ENCODE assay signal across 10 mouse cellular contexts in genomic region chr2:28415387-28416024, GRCm38 (mm10). TPM values are rescaled to one million over a fixed set of nuclear protein-coding genes. Genes with fewer than 3 reads are reported as not detected.
DNase-seq lines count a peak whose midpoint lies in the region; ATAC-seq and TF ChIP-seq lines count a peak whose summit lies in the region.
"Had no signal": no experiment of that assay in that cellular context is flagged by ENCODE, and none has a peak within 500 bp of the region (broad histone marks: within the 10 kb centered on the region; RNA-seq: fewer than 3 reads in every experiment).

No protein-coding gene starts in this region.

- H3K9ac ChIP-seq in midbrain, postnatal 0 days (replicated peaks; ENCODE audit: low read length, poor library complexity, severe bottlenecking), result no peak overlapping the region
- H3K9ac ChIP-seq in midbrain, embryonic 13.5 days (replicated peaks), result no peak overlapping the region
- no peak overlapping the region for H3K9ac ChIP-seq in heart, embryonic 16.5 days (ENCODE audit: low read length)

- peaks cover 10% of the 10 kb centered on the region for H3K4me1 ChIP-seq in midbrain, postnatal 0 days (ENCODE audit: insufficient read depth, low read length)
- H3K4me1 ChIP-seq in midbrain, embryonic 13.5 days (replicated peaks), result peaks cover 14% of the 10 kb centered on the region
- H3K4me1 ChIP-seq in heart, embryonic 16.5 days (ENCODE audit: control insufficient read depth, insufficient read depth, low read length), result peaks cover 18% of the 10 kb centered on the region

- peak; percentile 83 for DNase-seq in midbrain, postnatal 0 days (ENCODE audit: low spot score)
- DNase-seq in cerebellum, postnatal 10 days, result peak; percentile 97
- peak; percentile 63 to 90 for DNase-seq in left cerebral cortex, postnatal 25 days (ENCODE audit: low spot score in 2 of 2)
- DNase-seq in right cerebral cortex, postnatal 25 days, result peak; percentile 58
- DNase-seq in spleen, postnatal 14 days (ENCODE audit: low spot score in 2 of 2), result no peak

- no peak for TF ChIP-seq CTCF in midbrain, postnatal 0 days (IDR thresholded peaks at IDR 0.05)

- H3K4me3 ChIP-seq in midbrain, postnatal 0 days (ENCODE audit: low read depth, low read length), result no peak overlapping the region
- H3K4me3 ChIP-seq in midbrain, embryonic 13.5 days (replicated peaks), result no peak overlapping the region
- no peak overlapping the region for H3K4me3 ChIP-seq in heart, embryonic 16.5 days (ENCODE audit: low read length)

- intact Hi-C loops in left cerebral cortex, postnatal 25 days (cut with DNase I), result no loop called here

- no peaks in the 10 kb centered on the region; the same call in 1 of the 2 replicates for H3K27me3 ChIP-seq in midbrain, postnatal 0 days (ENCODE audit: insufficient read depth, low read length)
- H3K27me3 ChIP-seq in midbrain, embryonic 13.5 days, result no peaks in the 10 kb centered on the region
- peaks cover 4% of the 10 kb centered on the region for H3K27me3 ChIP-seq in heart, embryonic 16.5 days (ENCODE audit: control insufficient read depth, insufficient read depth, low read length)

- H3K36me3 ChIP-seq in midbrain, postnatal 0 days (ENCODE audit: insufficient read depth, low read length), result no peaks in the 10 kb centered on the region
- H3K36me3 ChIP-seq in midbrain, embryonic 13.5 days, result no peaks in the 10 kb centered on the region
- H3K36me3 ChIP-seq in heart, embryonic 16.5 days (ENCODE audit: control insufficient read depth, insufficient read depth), result no peaks in the 10 kb centered on the region

- ATAC-seq in midbrain, postnatal 0 days (ENCODE audit: low FRiP score), result no peak
- no peak for ATAC-seq in midbrain, embryonic 13.5 days
- ATAC-seq in heart, embryonic 16.5 days (replicated peaks; ENCODE audit: extremely low read depth, insufficient read depth, low FRiP score), result peak; percentile 83
- no peak for ATAC-seq in megakaryocyte, adult 5-6 weeks (ENCODE audit: poor library complexity, severe bottlenecking)

- H3K4me2 ChIP-seq in midbrain, postnatal 0 days (ENCODE audit: low read depth, low read length, poor library complexity, severe bottlenecking), result no peak overlapping the region
- no peak overlapping the region for H3K4me2 ChIP-seq in midbrain, embryonic 13.5 days (replicated peaks)
- no peak overlapping the region for H3K4me2 ChIP-seq in heart, embryonic 16.5 days (ENCODE audit: low read depth, low read length)

- WGBS in midbrain, postnatal 0 days, result 37% methylated on average over 10 of the region's 10 CpGs
- 52% methylated on average over 10 of the region's 10 CpGs for WGBS in midbrain, embryonic 13.5 days
- 29% methylated on average over 10 of the region's 10 CpGs for WGBS in heart, embryonic 16.5 days

- 0 out of 2 replicates have a peak overlapping the region, but pooled peaks have one; percentile 47 for H3K27ac ChIP-seq in midbrain, postnatal 0 days (ENCODE audit: low read depth, low read length)
- no peak overlapping the region for H3K27ac ChIP-seq in midbrain, embryonic 13.5 days
- H3K27ac ChIP-seq in heart, embryonic 16.5 days (ENCODE audit: low read length), result peak overlapping the region; percentile 8; the same call in 1 of the 2 replicates
- H3K27ac ChIP-seq: kidney, postnatal 0 days had no signal

- no peaks in the 10 kb centered on the region for H3K9me3 ChIP-seq in midbrain, postnatal 0 days (ENCODE audit: low read length)
- H3K9me3 ChIP-seq in midbrain, embryonic 13.5 days, result no peaks in the 10 kb centered on the region
- no peaks in the 10 kb centered on the region for H3K9me3 ChIP-seq in heart, embryonic 16.5 days (replicated peaks; ENCODE audit: control insufficient read depth, low read length)

RNA-seq across cellular contexts. Expression of gene Ppp1r26, which starts 31.1 kb away (rescaled TPM):
- total RNA-seq in midbrain, postnatal 0 days (2014; rRNA removed), result 54.5 and 84.3 TPM in 2 replicates
- 14.2 and 17.5 TPM in 2 replicates for polyA plus RNA-seq in midbrain, postnatal 0 days (2015; fragmentation: Nextera tagmentation; extraction: Ambion mirVana)
- 10.7 and 11.8 TPM in 2 replicates for polyA plus RNA-seq in midbrain, embryonic 13.5 days (2015; fragmentation: Nextera tagmentation; extraction: Ambion mirVana)
- polyA plus RNA-seq in heart, embryonic 16.5 days (2015; fragmentation: Nextera tagmentation; extraction: Ambion mirVana), result 2.8 and 3.6 TPM in 2 replicates
- 10 to 100 TPM; 23.5 to 29.0 TPM for total RNA-seq in left cerebral cortex, postnatal 25 days (2021)
- total RNA-seq in megakaryocyte, adult 5-6 weeks (2015), result 0.21 and 0.29 TPM in 2 replicates
- 0.37 and 0.40 TPM in 2 replicates for total RNA-seq in megakaryocyte, adult 5-6 weeks (2017)

RNA-seq across cellular contexts. Expression of gene 1700007K13Rik, which starts 50.6 kb away (rescaled TPM):
- total RNA-seq in midbrain, postnatal 0 days (2014; rRNA removed), result 3.4 and 6.2 TPM in 2 replicates
- 5.4 and 5.8 TPM in 2 replicates for polyA plus RNA-seq in midbrain, postnatal 0 days (2015; fragmentation: Nextera tagmentation; extraction: Ambion mirVana)
- polyA plus RNA-seq in midbrain, embryonic 13.5 days (2015; fragmentation: Nextera tagmentation; extraction: Ambion mirVana), result 0.85 and 1.3 TPM in 2 replicates
- 0.71 and 0.81 TPM in 2 replicates for polyA plus RNA-seq in heart, embryonic 16.5 days (2015; fragmentation: Nextera tagmentation; extraction: Ambion mirVana)
- 1 to 10 TPM; 3.2 to 5.4 TPM for total RNA-seq in left cerebral cortex, postnatal 25 days (2021)
- not detected in 2 replicates for total RNA-seq in megakaryocyte, adult 5-6 weeks (2015)
- total RNA-seq in megakaryocyte, adult 5-6 weeks (2017), result not detected in 2 replicates
- polyA plus RNA-seq: spleen, adult 2 months had no signal

RNA-seq across cellular contexts. Expression of gene Mrps2, which starts 52.4 kb away (rescaled TPM):
- 27.7 and 28.2 TPM in 2 replicates for total RNA-seq in midbrain, postnatal 0 days (2014; rRNA removed)
- 38.3 and 42.3 TPM in 2 replicates for polyA plus RNA-seq in midbrain, postnatal 0 days (2015; fragmentation: Nextera tagmentation; extraction: Ambion mirVana)
- 50.1 and 52.3 TPM in 2 replicates for polyA plus RNA-seq in midbrain, embryonic 13.5 days (2015; fragmentation: Nextera tagmentation; extraction: Ambion mirVana)
- 52.0 and 52.7 TPM in 2 replicates for polyA plus RNA-seq in heart, embryonic 16.5 days (2015; fragmentation: Nextera tagmentation; extraction: Ambion mirVana)
- total RNA-seq in left cerebral cortex, postnatal 25 days (2021), result 10 to 100 TPM; 39.1 to 41.1 TPM
- total RNA-seq in megakaryocyte, adult 5-6 weeks (2015), result 29.0 and 29.3 TPM in 2 replicates
- 15.7 and 16.7 TPM in 2 replicates for total RNA-seq in megakaryocyte, adult 5-6 weeks (2017)

Comparison
In these comparisons a context has a peak if more than half of its experiments do, and no peak if none do; other contexts are left out.
1. DNase-seq: peak in midbrain, postnatal 0 days (single experiment), cerebellum, postnatal 10 days (2 of 2), left cerebral cortex, postnatal 25 days (2 of 2) and right cerebral cortex, postnatal 25 days (single experiment); none in spleen, postnatal 14 days (0 of 2).
2. RNA of gene Ppp1r26, which starts 31.1 kb away (total RNA-seq): 54.5 to 84.3 TPM in midbrain, postnatal 0 days and 23.5 to 29.0 TPM in left cerebral cortex, postnatal 25 days; 0.21 to 0.40 TPM in megakaryocyte, adult 5-6 weeks; every median in the first group is over 10 times any median in the second.